Mouse (Mus musculus) adipose tissue, adult 10 weeks (tissue): ENCODE measurements around the gene Serpina1b. TPM values are rescaled to one million over a fixed set of nuclear protein-coding genes. Genes with fewer than 3 reads are reported as not detected.

Source experiments
- polyA plus RNA-seq: library from polyadenylated mRNA; stranded (reverse); fragments of 350-450 nt; fragmentation: Illumina TruSeq; extraction: RNeasy Lipid Tissue Mini Kit (QIAGEN cat#74804); gene quantifications from one replicate; pipeline ENCODE4 v1.2.3, GENCODE M21; 2014; ENCODE audit warnings: low read depth, low replicate concordance

Gene Serpina1b
- polyA plus RNA-seq: 0.24 TPM

DNA sequence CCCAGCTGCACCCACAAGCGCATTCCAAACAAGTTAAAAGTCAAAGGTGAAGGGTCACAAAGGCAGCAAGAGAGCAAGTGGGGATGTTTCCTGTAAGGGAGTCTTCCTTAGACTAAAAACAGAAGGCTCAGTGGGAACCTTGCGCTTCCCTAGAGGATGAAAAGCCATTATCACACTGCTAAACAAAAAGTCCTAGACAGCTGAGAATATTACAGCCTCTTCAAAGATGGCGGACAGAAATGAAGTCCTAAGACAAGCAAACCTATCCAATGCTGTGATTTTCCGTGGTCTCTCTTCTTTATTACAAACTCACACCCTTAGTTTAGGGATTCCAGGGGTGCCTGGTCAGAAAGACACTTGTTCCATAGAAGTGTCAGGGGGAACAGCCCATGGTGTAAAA, at the start of gene Serpina1b:
TSS of gene Serpina1b (minus strand) at position 101 of the 400 bp plus-strand sequence.

DNA sequence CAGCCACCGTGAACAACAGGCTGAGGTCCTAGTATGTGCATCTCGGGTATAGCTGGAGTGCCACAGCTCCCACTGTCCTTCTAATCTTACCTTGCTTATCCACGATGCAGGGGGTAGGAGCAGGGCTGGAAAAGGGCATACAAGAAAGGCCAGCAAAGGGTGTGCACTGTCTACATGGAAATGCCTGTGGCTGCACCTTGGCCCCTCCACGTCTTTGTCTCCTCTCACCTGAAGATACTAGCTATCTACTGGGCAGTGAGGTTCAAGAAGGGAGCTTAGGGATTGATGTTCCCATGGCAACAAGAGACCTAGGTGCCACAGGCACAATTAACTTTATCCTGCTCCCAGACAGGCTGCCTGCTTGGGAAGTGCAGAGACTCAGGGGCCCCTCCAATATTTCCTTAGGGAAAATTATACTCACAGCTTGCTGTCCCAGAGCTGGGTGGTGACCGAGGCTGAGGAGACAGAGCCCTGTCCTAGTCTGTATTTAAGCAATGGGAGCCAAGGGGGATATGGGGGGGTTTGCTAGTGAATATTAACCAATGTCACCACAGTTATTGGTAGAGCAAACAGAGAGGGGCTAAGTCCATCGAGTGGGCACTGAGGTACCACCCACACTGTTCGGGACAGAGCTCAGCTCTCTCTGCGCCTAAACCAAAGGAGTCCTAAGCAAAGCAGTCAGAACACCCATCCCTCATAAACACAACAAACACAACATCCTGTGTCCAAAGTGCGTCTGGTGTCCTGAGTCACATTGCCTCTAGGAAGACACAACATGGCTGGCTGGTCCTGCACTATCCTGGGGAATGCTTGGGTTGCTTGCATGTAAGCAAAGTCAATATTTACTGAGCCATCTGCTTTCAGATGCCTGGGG, 33.2 kb upstream of the Serpina1b start, which contains the start of gene Serpina1a:
TSS of gene Serpina1a (minus strand) at position 462 of the 874 bp plus-strand sequence.

DNA sequence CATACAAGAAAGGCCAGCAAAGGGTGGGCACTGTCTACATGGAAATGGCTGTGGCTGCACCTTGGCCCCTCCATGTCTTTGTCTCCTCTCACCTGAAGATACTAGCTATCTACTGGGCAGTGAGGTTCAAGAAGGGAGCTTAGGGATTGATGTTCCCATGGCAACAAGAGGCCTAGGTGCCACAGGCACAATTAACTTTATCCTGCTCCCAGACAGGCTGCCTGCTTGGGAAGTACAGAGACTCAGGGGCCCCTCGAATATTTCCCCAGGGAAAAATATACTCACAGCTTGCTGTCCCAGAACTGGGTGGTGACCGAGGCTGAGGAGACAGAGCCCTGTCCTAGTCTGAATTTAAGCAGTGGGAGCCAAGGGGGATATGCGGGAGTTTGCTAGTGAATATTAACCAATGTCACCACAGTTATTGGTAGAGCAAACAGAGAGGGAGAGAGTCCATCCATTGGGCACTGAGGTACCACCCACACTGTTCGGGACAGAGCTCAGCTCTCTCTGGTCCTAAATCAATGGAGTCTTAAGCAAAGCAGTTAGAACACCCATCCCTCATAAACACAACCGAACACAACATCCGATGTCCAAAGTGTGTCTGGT, 56.8 kb downstream of the Serpina1b start, which contains the start of gene Serpina1d:
TSS of gene Serpina1d (minus strand) at position 347 of the 606 bp plus-strand sequence.

DNA sequence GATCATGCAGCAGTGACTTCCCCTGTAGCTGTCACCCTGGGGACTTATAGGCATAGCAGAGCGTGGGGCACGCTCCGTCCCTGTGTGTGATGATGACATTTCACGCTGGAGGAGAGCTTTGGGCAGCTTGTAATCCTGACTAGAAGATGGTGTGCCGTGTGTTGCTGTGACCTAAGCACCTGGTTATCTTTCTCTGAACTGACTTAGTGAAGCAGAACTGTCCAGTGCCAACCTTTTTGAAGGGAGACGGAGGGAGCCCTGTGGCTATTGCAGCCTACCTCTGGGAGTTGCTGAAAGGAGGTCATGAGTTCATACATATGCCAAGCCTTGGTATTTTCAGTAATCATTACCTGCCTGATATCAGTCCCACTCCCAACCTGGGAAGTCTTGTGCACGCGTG, 134.7 kb downstream of the Serpina1b start, which contains the start of gene Serpina1f:
TSS of gene Serpina1f (minus strand) at position 101 of the 400 bp plus-strand sequence.

Other genes with a start within 250 kb of the Serpina1b start
- gene Serpina10, start 198.9 kb downstream of the Serpina1b start, polyA plus RNA-seq: not detected
- not detected for gene Serpina6, start 173.2 kb downstream of the Serpina1b start, polyA plus RNA-seq
- gene Serpina16, start 154.2 kb downstream of the Serpina1b start, polyA plus RNA-seq: 526 TPM
- 1,013 TPM for gene Serpina1f, start 134.8 kb downstream of the Serpina1b start, polyA plus RNA-seq
- gene Serpina1d, start 56.8 kb downstream of the Serpina1b start, polyA plus RNA-seq: 0.46 TPM
- gene Serpina1a, start 33.2 kb upstream of the Serpina1b start, polyA plus RNA-seq: 0.52 TPM
- gene Serpina1c, start 74.5 kb upstream of the Serpina1b start, polyA plus RNA-seq: not detected
- not detected for gene Serpina1e, start 128.6 kb upstream of the Serpina1b start, polyA plus RNA-seq
- not detected for gene Serpina11, start 159.6 kb upstream of the Serpina1b start, polyA plus RNA-seq
- not detected for gene Serpina9, start 183.4 kb upstream of the Serpina1b start, polyA plus RNA-seq
- not detected for gene Serpina12, start 214.1 kb upstream of the Serpina1b start, polyA plus RNA-seq